Mouse (Mus musculus): Measurements from ENCODE around the gene Ptms. TPM values are rescaled to one million over a fixed set of nuclear protein-coding genes. Genes with fewer than 3 reads are reported as not detected.

Gene Ptms
- total RNA-seq, 2 experiments from 2014 or later, result 101 to 129 TPM

- no peak for DNase-seq
- intact Hi-C loops (cut with DNase I), result no loop called here
These were observed 38.1 kb downstream of the Ptms start for GRCm38 (mm10) chr6:124881821-124882220.

GRCm38 (mm10) chr6:124879390-124879789, 40.5 kb downstream of the Ptms start:
- no peak for DNase-seq
- intact Hi-C loops (cut with DNase I), result no loop called here

GRCm38 (mm10) chr6:124874348-124874747, 45.6 kb downstream of the Ptms start:
- intact Hi-C loops (cut with DNase I), result no loop called here
- no peak for DNase-seq

GRCm38 (mm10) chr6:124866560-124866959, 53.3 kb downstream of the Ptms start:
- intact Hi-C loops (cut with DNase I), result no loop called here
- DNase-seq, result no peak

GRCm38 (mm10) chr6:124865766-124866362, 54.0 kb downstream of the Ptms start:
- intact Hi-C loops (cut with DNase I), result no loop called here
- no peak for DNase-seq

Other genes with a start within 250 kb of the Ptms start
- gene Emg1, start 207.9 kb downstream of the Ptms start, total RNA-seq (2021), result 10 to 100 TPM; 51.9 to 53.8 TPM
- gene Phb2, start 207.8 kb downstream of the Ptms start, total RNA-seq (2021), result 100 to 1,000 TPM; 140 to 161 TPM
- gene Ptpn6, start 181.4 kb downstream of the Ptms start, total RNA-seq (2021), result 1 to 10 TPM in 1 of 2 experiments, under 1 TPM in 1; 0.64 to 2.5 TPM
- gene Grcc10, start 178.7 kb downstream of the Ptms start, total RNA-seq (2021), result 100 to 1,000 TPM; 150 to 160 TPM
- under 1 TPM in 1 of 2 experiments, not detected in 1; 0.08 TPM for gene Gm45234, start 164.1 kb downstream of the Ptms start, total RNA-seq (2021)
- 10 to 100 TPM; 38.3 to 40.7 TPM for gene Atn1, start 163.6 kb downstream of the Ptms start, total RNA-seq (2021)
- 1 to 10 TPM; 1.4 to 1.8 TPM for gene Eno2, start 150.4 kb downstream of the Ptms start, total RNA-seq (2021)
- gene Lrrc23, start 140.4 kb downstream of the Ptms start, total RNA-seq (2021), result under 1 TPM in 1 of 2 experiments, not detected in 1; 0.18 TPM
- gene Spsb2, start 111.4 kb downstream of the Ptms start, total RNA-seq (2021), result 1 to 10 TPM; 2.3 to 2.5 TPM
- gene Tpi1, start 105.8 kb downstream of the Ptms start, total RNA-seq (2021), result 1,000 to 10,000 TPM; 2,608 to 3,105 TPM
- 10 to 100 TPM; 41.7 to 43.2 TPM for gene Usp5, start 90.6 kb downstream of the Ptms start, total RNA-seq (2021)
- 1 to 10 TPM; 1.5 to 1.8 TPM for gene Cdca3, start 90.6 kb downstream of the Ptms start, total RNA-seq (2021)
- 1 to 10 TPM; 1.2 to 1.6 TPM for gene Gnb3, start 79.8 kb downstream of the Ptms start, total RNA-seq (2021)
- 1 to 10 TPM; 7.5 to 7.9 TPM for gene P3h3, start 62.4 kb downstream of the Ptms start, total RNA-seq (2021)
- under 1 TPM; 0.12 to 0.23 TPM for gene Gpr162, start 56.1 kb downstream of the Ptms start, total RNA-seq (2021)
- gene Cd4, start 31.9 kb downstream of the Ptms start, total RNA-seq (2021), result 1 to 10 TPM in 1 of 2 experiments, not detected in 1; 2.8 TPM
- under 1 TPM in 1 of 2 experiments, not detected in 1; 0.25 TPM for gene Lag3, start 8.4 kb downstream of the Ptms start, total RNA-seq (2021)
- gene Mlf2, start 11.3 kb upstream of the Ptms start, total RNA-seq (2021), result 100 to 1,000 TPM; 201 to 209 TPM
- 100 to 1,000 TPM in 1 of 2 experiments, 10 to 100 TPM in 1; 98.3 to 107 TPM for gene Cops7a, start 45.4 kb upstream of the Ptms start, total RNA-seq (2021)
- gene Pianp, start 76.6 kb upstream of the Ptms start, total RNA-seq (2021), result 1 to 10 TPM in 1 of 2 experiments, under 1 TPM in 1; 0.10 to 1.3 TPM
- 10 to 100 TPM; 20.3 to 22.8 TPM for gene Zfp384, start 89.0 kb upstream of the Ptms start, total RNA-seq (2021)
- 10 to 100 TPM; 26.4 to 31.1 TPM for gene Ing4, start 119.7 kb upstream of the Ptms start, total RNA-seq (2021)
- gene Acrbp, start 129.6 kb upstream of the Ptms start, total RNA-seq (2021), result 1 to 10 TPM; 2.5 to 2.7 TPM
- not detected for gene Lpar5, start 147.8 kb upstream of the Ptms start, total RNA-seq (2021)
- gene Chd4, start 175.9 kb upstream of the Ptms start, total RNA-seq (2021), result 10 to 100 TPM; 67.6 to 72.2 TPM
- gene Nop2, start 211.8 kb upstream of the Ptms start, total RNA-seq (2021), result 10 to 100 TPM; 14.6 to 19.0 TPM
- 10 to 100 TPM; 11.6 to 12.3 TPM for gene Iffo1, start 225.1 kb upstream of the Ptms start, total RNA-seq (2021)
- over 10,000 TPM; 11,568 to 13,182 TPM for gene Gapdh, start 246.4 kb upstream of the Ptms start, total RNA-seq (2021)